Mouse (Mus musculus): ENCODE data around the gene Slc13a3.
A peak's percentile ranks its signal among the peaks of the same experiment; 100 is the strongest.
"Not testable (repeated sequence)": the region's sequence is repeated elsewhere in the genome, so short reads cannot be mapped to it uniquely, and the experiment has no call there.

Slc13a3 gene

DNA sequence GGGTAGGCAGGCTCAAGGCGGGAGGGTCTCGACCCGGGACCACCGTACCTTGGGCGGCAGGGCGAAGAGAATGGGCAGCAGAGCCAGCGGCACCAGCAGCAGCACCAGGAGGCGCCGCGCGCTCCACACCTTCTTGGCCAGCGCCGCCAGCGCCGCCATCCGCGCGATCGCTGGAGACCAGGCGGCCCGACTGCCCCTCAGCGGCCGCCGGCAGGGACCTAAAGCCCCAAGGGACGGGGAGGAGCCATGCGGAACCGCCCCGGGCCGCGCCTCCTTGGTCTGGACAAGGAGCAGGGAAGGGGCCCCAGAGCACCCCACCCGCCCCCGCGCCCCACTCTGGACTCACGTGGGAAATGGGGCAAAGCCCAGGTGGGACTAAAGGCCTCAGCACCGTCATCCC, at the start of gene Slc13a3:
TSS of gene Slc13a3 (minus strand) at position 228 of the 400 bp plus-strand sequence.
- no peak for DNase-seq

DNA sequence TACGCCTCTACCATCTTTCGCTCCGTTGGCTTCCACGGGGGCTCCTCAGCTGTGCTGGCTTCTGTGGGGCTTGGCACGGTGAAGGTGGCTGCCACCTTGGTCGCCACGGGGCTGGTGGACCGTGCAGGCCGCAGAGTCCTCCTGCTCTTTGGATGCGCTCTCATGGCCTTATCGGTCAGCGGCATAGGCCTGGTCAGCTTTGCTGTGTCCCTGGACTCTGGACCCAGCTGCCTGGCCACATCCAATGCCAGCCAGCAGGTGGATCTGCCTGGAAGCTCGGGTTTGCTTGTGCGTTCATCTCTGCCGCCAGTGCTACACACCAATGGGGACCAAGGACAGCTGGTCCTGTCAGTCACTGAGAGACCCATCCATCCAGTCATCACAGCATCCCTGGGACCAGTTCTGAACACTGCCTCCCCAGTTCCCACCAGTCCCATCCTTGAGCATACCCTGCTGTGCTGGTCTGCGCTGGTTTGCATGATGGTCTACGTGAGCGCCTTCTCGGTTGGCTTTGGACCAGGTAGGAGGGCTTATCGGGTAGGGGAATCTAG, 42.2 kb upstream of the Slc13a3 start:
- no peak for DNase-seq

DNA sequence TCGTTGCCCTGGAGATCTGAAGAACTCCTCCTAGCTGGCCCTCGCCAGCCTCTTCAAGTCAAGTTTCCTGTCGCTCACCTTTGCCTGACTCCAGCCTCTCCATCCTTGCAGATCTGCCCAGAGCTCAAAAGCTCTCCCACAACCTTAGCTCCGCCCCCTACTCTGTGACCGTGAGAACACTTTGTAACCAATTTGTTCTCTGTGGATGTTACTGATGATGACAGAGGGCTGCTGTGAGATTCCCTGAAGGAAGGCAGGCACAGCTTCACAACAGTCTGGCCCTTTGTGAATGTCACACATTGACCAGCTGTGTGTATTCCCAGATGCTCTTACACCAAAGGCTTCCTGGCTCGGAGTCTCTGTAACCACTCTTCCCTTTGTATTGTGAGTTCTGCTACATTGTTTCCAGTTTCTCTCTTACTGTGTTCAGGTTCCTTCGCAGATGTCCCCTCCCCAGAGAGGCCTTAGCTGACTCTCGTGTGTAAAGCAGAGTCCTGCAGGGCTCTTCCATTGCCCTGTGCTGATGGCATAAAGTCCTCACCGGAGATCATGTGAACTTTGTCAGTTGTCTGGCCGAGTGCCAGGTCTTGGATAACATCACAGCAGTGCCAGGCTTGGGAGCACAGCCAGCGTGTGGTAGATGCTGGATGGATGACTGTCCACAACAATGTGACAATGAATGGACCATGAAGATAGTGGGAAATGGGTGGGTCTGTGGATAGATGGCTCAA, 40.0 kb upstream of the Slc13a3 start:
- no peak for DNase-seq

GRCm38 (mm10) chr2:165512426-165512825, 39.4 kb upstream of the Slc13a3 start:
- no peak for DNase-seq

GRCm38 (mm10) chr2:165511530-165511929, 38.5 kb upstream of the Slc13a3 start:
- DNase-seq: not testable (repeated sequence)

DNA sequence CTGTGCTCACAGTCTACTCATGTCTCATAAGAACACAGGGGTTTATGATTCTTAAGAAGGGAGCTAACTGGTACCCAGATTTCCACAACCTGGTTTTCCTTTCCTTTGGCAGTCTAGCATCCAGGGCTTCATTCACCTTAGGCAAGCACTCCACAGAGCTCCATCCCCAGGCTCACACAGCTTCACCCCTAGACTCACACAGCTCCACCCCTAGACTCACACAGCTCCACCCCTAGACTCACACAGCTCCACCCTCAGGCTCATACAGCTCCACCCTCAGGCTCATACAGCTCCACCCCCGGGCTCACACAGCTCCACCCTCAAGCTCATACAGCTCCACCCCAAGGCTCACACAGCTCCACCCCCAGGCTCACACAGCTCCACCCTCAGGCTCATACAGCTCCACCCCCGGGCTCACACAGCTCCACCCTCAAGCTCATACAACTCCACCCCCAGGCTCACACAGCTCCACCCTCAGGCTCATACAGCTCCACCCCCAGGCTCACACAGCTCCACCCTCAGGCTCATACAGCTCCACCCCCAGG, 38.0 kb upstream of the Slc13a3 start:
- not testable (repeated sequence) for DNase-seq

GRCm38 (mm10) chr2:165510466-165510865, 37.4 kb upstream of the Slc13a3 start:
- peak; percentile 29 for DNase-seq

DNA sequence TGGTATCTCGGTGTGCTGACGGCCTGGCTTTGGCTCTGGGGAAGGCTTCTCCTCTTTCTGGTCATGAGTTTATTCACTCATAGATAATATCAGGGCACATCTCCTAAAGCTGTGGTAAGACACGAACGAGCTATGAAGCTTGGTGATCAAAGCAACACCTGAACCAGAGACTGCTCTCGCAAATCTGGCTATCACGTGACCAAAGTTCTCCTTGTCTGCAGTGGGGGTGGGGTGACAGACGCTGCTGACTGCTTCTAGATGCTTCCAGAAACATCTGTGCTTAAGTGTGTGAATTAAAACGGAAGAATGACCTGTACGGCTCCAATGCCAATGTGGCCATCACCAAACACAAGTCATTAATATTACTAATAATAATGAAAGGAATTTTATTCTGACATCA, 36.7 kb upstream of the Slc13a3 start:
- no peak for DNase-seq

- no peak for DNase-seq
Measured at GRCm38 (mm10) chr2:165503259-165504203, 30.5 kb upstream of the Slc13a3 start, which contains the start of gene Slc2a10. Gene Slc2a10 (plus strand): TSS chr2:165503787.

DNA sequence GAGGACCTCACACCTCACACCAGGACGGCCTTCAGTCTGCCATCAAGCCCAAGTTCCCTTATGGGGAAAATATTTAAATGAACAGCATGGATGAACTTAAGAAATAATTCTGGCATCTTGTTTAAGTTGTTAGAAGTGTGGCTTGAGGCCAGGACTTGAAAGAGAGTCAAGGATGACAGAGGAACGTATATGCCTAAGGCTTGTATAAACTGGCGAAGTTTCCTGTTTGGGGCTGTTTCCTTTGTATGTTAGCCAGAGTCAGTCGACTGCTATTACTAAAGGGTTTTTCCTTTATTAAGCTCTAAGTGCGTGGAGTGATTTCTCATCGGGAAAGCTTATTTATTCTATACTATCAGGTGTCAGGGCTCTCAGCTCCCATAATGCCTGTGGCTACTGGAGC, 25.8 kb upstream of the Slc13a3 start:
- no peak for DNase-seq

- no peak for DNase-seq
Measured at GRCm38 (mm10) chr2:165497706-165498275, 24.8 kb upstream of the Slc13a3 start.

DNA sequence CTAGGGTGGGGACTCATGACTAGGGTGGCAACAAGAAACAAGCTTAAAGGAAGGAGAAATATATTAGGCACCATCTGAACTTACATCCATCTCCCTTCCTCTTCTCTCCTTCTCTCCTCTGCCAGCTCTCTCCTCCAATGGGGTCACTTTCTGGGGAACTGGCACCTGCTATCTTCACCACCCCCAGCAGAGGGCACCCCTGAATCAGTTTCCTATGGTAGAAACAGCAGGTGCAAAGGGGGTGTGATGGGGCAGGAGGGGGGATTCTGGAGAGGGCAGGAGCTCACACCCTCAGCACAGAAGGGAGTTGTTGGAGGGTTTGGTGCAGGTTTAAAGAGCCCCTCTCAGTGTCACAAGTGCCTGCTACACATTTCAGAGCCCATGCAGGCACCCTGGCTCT, 23.2 kb upstream of the Slc13a3 start:
- peak; percentile 54 for DNase-seq

DNA sequence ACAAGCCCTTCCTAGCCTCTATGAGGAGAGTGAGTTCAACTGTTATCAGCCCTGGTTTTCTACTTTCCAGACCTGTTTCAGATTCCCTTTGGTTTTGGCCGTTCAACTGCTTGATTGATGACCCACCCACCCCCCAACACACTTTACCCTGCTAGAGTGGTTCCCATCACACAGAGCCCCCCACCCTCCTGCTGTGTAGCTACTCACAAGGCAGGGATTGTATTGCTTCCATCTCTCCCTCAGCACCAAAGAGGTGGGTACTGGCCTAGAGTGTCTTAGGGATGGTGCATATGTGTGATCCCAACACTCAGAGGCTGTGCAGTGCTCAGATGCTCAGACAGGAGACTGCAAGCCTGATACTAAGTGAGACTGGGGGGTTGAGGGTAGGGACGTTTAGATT, 21.5 kb upstream of the Slc13a3 start:
- no peak for DNase-seq

- DNase-seq: peak; percentile 29
Measured at GRCm38 (mm10) chr2:165493587-165494210, 20.7 kb upstream of the Slc13a3 start.

DNA sequence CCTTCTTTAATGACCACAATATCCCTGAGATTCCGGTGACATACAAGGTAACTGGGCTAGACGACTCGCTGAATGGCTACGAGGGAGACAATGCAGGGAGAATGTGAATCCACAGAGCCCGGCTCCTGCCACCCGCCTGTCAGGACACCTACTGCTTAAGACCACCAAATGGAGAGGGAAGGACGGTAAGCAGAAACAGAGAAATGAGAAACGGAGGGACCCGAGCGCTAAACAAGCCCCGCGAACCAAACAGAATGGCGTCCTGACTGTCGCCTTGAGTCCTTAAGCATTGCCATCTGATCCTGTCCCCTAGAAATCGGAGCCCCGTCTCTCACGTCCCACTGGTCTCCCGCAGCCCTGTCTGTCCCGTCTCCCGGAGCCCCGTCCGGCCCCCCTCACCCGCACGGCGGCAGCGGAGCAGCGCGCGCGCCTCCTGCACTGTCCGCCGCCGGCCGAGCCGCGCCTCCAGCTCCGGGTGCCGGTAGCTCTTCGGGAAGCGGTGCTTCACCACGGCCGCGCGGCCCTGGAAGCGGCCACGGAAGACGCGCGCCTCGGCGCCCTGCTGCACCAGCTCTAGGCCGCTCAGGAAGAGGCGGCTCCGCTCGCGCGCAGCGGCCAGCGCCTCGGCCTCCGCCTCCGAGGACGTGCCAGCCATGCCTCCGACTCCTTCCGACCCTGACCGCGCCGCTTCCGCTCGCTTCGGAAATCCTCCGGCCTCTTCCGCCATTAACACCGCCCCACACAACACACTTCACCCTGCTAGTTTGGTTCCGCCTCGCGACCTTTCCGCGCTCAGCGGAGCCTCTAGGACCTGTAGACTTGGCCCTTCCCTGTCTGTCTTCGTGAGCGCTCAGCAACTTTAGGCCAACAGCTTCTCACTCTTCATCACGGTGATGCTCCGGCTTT, 19.9 kb upstream of the Slc13a3 start, which contains the start of gene Trp53rka:
TSS of gene Trp53rka (minus strand) at position 677 of the 906 bp plus-strand sequence.
- peak; percentile 86 for DNase-seq

GRCm38 (mm10) chr2:165486881-165487535, 14.0 kb upstream of the Slc13a3 start:
- DNase-seq: peak; percentile 57

DNA sequence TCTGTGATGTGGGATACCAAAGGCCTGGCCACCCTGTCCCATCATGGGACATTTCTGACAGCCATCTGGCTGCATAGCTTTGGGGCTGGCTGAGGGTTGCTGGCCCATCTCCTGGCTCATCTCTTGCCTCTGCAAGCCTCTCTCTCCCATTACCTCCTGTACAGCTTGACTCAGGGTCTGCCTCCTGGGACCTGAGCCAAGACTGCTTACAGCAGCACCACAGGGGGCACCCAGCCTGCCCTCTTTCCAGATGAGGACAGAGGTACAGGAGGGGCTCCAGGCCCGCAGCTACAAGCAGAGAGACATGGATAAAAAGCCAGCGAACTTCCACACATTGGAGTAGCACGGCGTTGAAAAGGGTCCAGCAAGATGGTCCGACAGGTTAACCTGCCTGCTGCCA, 13.4 kb upstream of the Slc13a3 start:
- no peak for DNase-seq

GRCm38 (mm10) chr2:165485826-165486225, 12.8 kb upstream of the Slc13a3 start:
- no peak for DNase-seq

- DNase-seq: no peak
Measured at GRCm38 (mm10) chr2:165484152-165484551, 11.1 kb upstream of the Slc13a3 start.

GRCm38 (mm10) chr2:165482003-165482402, 9.0 kb upstream of the Slc13a3 start:
- no peak for DNase-seq

DNA sequence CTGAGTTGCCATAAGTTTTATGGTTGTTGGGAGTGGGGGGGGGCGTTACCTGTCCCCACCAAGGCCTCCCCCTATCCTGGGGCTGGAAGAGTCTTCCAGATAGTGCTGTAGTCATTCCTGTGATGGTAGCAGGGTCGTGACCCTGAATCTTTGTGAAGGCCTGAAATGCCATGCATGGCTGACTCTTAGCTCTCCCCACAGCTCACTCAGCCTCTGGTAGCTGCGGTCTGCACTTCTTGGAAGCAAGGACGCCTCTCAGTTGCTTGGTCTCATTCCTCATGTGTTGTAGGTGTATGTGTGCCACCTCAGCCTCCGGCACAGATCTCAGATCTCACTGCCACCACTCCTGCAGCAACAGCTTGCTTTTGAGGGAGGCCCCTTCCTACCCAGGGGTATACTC, 2.8 kb upstream of the Slc13a3 start:
- no peak for DNase-seq
